20 mouse cellular contexts compared by ENCODE assay signal in the genomic region with DNA sequence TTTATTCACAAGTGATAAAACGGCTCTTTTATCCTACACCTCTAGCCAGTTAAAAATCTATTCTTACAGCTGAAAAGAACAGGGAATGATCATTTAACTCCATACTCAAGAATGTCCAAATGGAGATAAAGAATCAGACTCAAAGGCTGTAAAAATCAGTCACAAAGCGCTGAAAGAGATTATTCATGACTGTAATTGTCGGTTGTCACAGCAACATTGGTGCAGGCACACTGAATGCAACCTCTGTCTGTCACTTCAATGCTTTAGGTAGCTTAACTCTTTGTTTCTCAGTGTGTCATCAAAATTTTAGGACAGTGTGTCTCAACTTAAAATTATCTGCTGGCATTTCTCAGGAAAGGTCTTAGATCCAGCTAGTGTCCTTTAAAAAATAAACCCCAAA. TPM values are rescaled to one million over a fixed set of nuclear protein-coding genes. Genes with fewer than 3 reads are reported as not detected.
"Had no signal": no experiment of that assay in that cellular context is flagged by ENCODE, and none has a peak within 500 bp of the region (broad histone marks: within the 10 kb centered on the region; RNA-seq: fewer than 3 reads in every experiment).

No protein-coding gene starts in this region.

- H3K36me3 ChIP-seq: liver, embryonic 13.5 days; neural tube, embryonic 12.5 days had no signal

- H3K4me1 ChIP-seq: stomach, embryonic 15.5 days had no signal

- ATAC-seq: midbrain, embryonic 13.5 days had no signal

- H3K9me3 ChIP-seq: liver, embryonic 13.5 days; midbrain, embryonic 10.5 days; midbrain, embryonic 13.5 days; neural tube, embryonic 12.5 days; neural tube, embryonic 15.5 days; stomach, embryonic 15.5 days had no signal

- H3K27ac ChIP-seq: left cerebral cortex, adult 2 months; liver, embryonic 13.5 days; macrophage; midbrain, embryonic 10.5 days; midbrain, embryonic 13.5 days; neural tube, embryonic 12.5 days; neural tube, embryonic 15.5 days; stomach, embryonic 15.5 days had no signal

- H3K4me2 ChIP-seq: liver, embryonic 13.5 days; midbrain, embryonic 13.5 days; neural tube, embryonic 12.5 days; neural tube, embryonic 15.5 days; stomach, embryonic 15.5 days had no signal

- H3K27me3 ChIP-seq: midbrain, embryonic 13.5 days; neural tube, embryonic 12.5 days; neural tube, embryonic 15.5 days; stomach, embryonic 15.5 days had no signal

- H3K4me3 ChIP-seq: left cerebral cortex, adult 2 months; liver, embryonic 13.5 days; midbrain, embryonic 10.5 days; midbrain, embryonic 13.5 days; neural tube, embryonic 12.5 days; neural tube, embryonic 15.5 days; stomach, embryonic 15.5 days had no signal

- DNase-seq: kidney, postnatal 10 days; kidney, postnatal 36 days; layer of hippocampus, postnatal 36 days; liver, embryonic 13.5 days; lung, adult 2 months; right cerebral cortex, adult 18-20 months; right cerebral cortex, postnatal 25 days; spleen, adult 18-20 months; thymus, postnatal 25 days had no signal

- H3K9ac ChIP-seq: liver, embryonic 13.5 days; midbrain, embryonic 13.5 days; neural tube, embryonic 12.5 days; neural tube, embryonic 15.5 days; stomach, embryonic 15.5 days had no signal

RNA-seq across cellular contexts. Expression of gene Scgn, which starts 54.3 kb away (rescaled TPM):
- total RNA-seq: liver, adult 2 months; megakaryocyte, adult 5-6 weeks had no signal
- polyA plus RNA-seq: limb, embryonic 11.5 days; liver, adult 2 months; liver, embryonic 13.5 days; lung, adult 2 months; lung, embryonic 16.5 days; macrophage had no signal
